Mouse (Mus musculus): ENCODE measurements around the gene Rpia. TPM values are rescaled to one million over a fixed set of nuclear protein-coding genes. Genes with fewer than 3 reads are reported as not detected.

Rpia gene
- 3.3 TPM for polyA plus RNA-seq (2017; shearing (Covaris generic))

GRCm38 (mm10) chr6:70791824-70792535 is at the start of gene Rpia:
Gene Rpia (minus strand): TSS chr6:70792232.

Other genes starting within 250 kb of the Rpia start
- gene Eif2ak3, start 52.3 kb upstream of the Rpia start, polyA plus RNA-seq (2017; shearing (Covaris generic)) = 44.5 TPM
- gene Tex37, start 126.7 kb upstream of the Rpia start, polyA plus RNA-seq (2017; shearing (Covaris generic)) = not detected
- gene Foxi3, start 164.3 kb upstream of the Rpia start, polyA plus RNA-seq (2017; shearing (Covaris generic)) = not detected

Measured in naive thymus-derived CD4-positive, alpha-beta T cell, adult 5 months (primary cell).